Mouse (Mus musculus): ENCODE measurements around the gene Nhsl1.

DNA sequence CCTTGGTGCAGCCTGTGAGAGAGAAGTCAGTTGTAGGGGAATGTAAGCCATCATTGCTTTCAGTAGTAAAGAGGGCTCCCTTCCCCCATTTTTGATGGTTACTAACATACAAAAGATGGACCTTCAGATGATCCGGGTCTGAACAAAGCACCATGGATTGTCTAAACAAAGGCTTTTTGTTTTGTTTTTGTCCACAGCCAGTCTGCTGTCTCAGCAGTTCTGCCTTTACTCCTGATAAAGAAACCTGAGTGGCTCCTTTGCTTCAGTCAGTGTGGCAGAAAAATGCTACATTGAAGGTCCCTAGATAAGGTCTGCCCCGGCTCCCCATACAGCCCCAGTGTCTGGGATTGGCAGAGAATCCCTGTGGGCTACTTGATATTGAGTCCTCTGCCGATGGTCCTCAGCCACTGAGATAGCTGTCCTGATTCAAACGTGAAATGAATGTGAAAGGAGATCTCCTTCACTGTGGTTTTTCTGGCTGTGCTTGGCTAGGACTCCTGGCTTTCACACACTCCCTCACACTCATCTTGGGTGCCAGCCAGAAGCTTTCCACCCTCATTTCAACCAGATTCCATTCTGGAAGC is 163.9 kb downstream of the Nhsl1 start:
- no peak for TF ChIP-seq CTCF (IDR thresholded peaks at IDR 0.05; ENCODE audit: control insufficient read depth, insufficient read depth, insufficient read length)
- TF ChIP-seq CEBPB (IDR thresholded peaks at IDR 0.05; ENCODE audit: low read depth) = no peak
- TF ChIP-seq USF1 (IDR thresholded peaks at IDR 0.05; ENCODE audit: low read depth) = no peak
- no peak for TF ChIP-seq MAX (IDR thresholded peaks at IDR 0.05)

Measured in C2C12 (cell line).